27 mouse cellular contexts compared by ENCODE assay signal in genomic region chr14:14784223-14784622, GRCm38 (mm10). TPM values are rescaled to one million over a fixed set of nuclear protein-coding genes. Genes with fewer than 3 reads are reported as not detected.
"Had no signal": no experiment of that assay in that cellular context is flagged by ENCODE, and none has a peak within 500 bp of the region (broad histone marks: within the 10 kb centered on the region; RNA-seq: fewer than 3 reads in every experiment).

No protein-coding gene starts in this region.

- DNase-seq: cerebellum, adult 9-11 months; cerebellum, postnatal 10 days; cerebellum, postnatal 14 days; cerebellum, postnatal 25 days; cerebellum, postnatal 36 days; embryo, embryonic 11 days; forebrain, postnatal 0 days; gastrocnemius, adult 2 months; gastrocnemius, postnatal 10 days; gastrocnemius, postnatal 14 days; gastrocnemius, postnatal 25 days; gastrocnemius, postnatal 36 days; heart, adult 11 months; heart, adult 18-20 months; heart, adult 2 months had no signal

- H3K9me3 ChIP-seq: embryonic facial prominence, embryonic 12.5 days; embryonic facial prominence, embryonic 13.5 days; embryonic facial prominence, embryonic 15.5 days; forebrain, embryonic 10.5 days; forebrain, embryonic 12.5 days; forebrain, embryonic 13.5 days; forebrain, embryonic 15.5 days had no signal

- H3K4me1 ChIP-seq: embryonic facial prominence, embryonic 10.5 days; embryonic facial prominence, embryonic 12.5 days; embryonic facial prominence, embryonic 13.5 days; embryonic facial prominence, embryonic 15.5 days; forebrain, embryonic 10.5 days; forebrain, embryonic 12.5 days; forebrain, embryonic 13.5 days; forebrain, embryonic 15.5 days had no signal

- H3K9ac ChIP-seq: embryonic facial prominence, embryonic 12.5 days; embryonic facial prominence, embryonic 13.5 days; embryonic facial prominence, embryonic 15.5 days; forebrain, embryonic 12.5 days; forebrain, embryonic 13.5 days; forebrain, embryonic 15.5 days; forebrain, postnatal 0 days had no signal

- H3K27me3 ChIP-seq: embryonic facial prominence, embryonic 12.5 days; embryonic facial prominence, embryonic 13.5 days; embryonic facial prominence, embryonic 15.5 days; forebrain, embryonic 12.5 days; forebrain, embryonic 13.5 days; forebrain, embryonic 15.5 days had no signal

- ATAC-seq: forebrain, embryonic 13.5 days; forebrain, embryonic 14.5 days; forebrain, embryonic 15.5 days; forebrain, embryonic 16.5 days; forebrain, postnatal 0 days had no signal

- H3K4me3 ChIP-seq: embryonic facial prominence, embryonic 10.5 days; embryonic facial prominence, embryonic 12.5 days; embryonic facial prominence, embryonic 13.5 days; embryonic facial prominence, embryonic 15.5 days; erythroblast, embryonic 14.5 days; forebrain, embryonic 10.5 days; forebrain, embryonic 12.5 days; forebrain, embryonic 13.5 days; forebrain, embryonic 15.5 days; gastrocnemius, adult 2 months; heart, adult 2 months had no signal

- H3K27ac ChIP-seq: embryonic facial prominence, embryonic 10.5 days; embryonic facial prominence, embryonic 12.5 days; embryonic facial prominence, embryonic 13.5 days; embryonic facial prominence, embryonic 15.5 days; forebrain, embryonic 10.5 days; forebrain, embryonic 12.5 days; forebrain, embryonic 13.5 days; forebrain, embryonic 15.5 days; gastrocnemius, adult 2 months; heart, adult 2 months had no signal

- H3K4me2 ChIP-seq: embryonic facial prominence, embryonic 12.5 days; embryonic facial prominence, embryonic 13.5 days; embryonic facial prominence, embryonic 15.5 days; forebrain, embryonic 12.5 days; forebrain, embryonic 13.5 days; forebrain, embryonic 15.5 days had no signal

RNA-seq across cellular contexts. Expression of gene Nek10, which starts 19.0 kb away (rescaled TPM):
- total RNA-seq: granulocyte monocyte progenitor cell, adult 5-6 weeks had no signal
- polyA plus RNA-seq: embryonic facial prominence, embryonic 10.5 days; erythroblast, embryonic 14.5 days had no signal
